In genomic region chr10:66901873-66902272, GRCm38 (mm10) we compare ENCODE assay signal across 9 mouse cellular contexts.
DNase-seq lines count a peak whose midpoint lies in the region; ATAC-seq and TF ChIP-seq lines count a peak whose summit lies in the region.
"Had no signal": no experiment of that assay in that cellular context is flagged by ENCODE, and none has a peak within 500 bp of the region (broad histone marks: within the 10 kb centered on the region; RNA-seq: fewer than 3 reads in every experiment).

No protein-coding gene starts in this region.

- H3K9me3 ChIP-seq in lung, embryonic 16.5 days (ENCODE audit: control insufficient read depth, low read length), result no peaks in the 10 kb centered on the region
- H3K9me3 ChIP-seq in liver, embryonic 12.5 days (replicated peaks), result no peaks in the 10 kb centered on the region
- no peaks in the 10 kb centered on the region for H3K9me3 ChIP-seq in stomach, embryonic 16.5 days (replicated peaks; ENCODE audit: control insufficient read depth, low read length)

- H3K4me1 ChIP-seq in cerebellum, adult 2 months (ENCODE audit: control insufficient read depth, insufficient read depth, low read length), result peaks cover 8% of the 10 kb centered on the region; the same call in 1 of the 2 replicates
- H3K4me1 ChIP-seq in lung, embryonic 16.5 days (replicated peaks; ENCODE audit: control insufficient read depth, insufficient read depth, low read length), result peaks cover 7% of the 10 kb centered on the region; the same call in 1 of the 2 replicates
- H3K4me1 ChIP-seq in liver, embryonic 12.5 days, result peaks cover 28% of the 10 kb centered on the region
- H3K4me1 ChIP-seq in stomach, embryonic 16.5 days (ENCODE audit: control insufficient read depth, insufficient read depth, low read length), result peaks cover 10% of the 10 kb centered on the region

- 5% methylated on average over 9 of the region's 9 CpGs for WGBS in cerebellum, adult 2 months
- WGBS in lung, embryonic 16.5 days, result 7% methylated on average over 9 of the region's 9 CpGs
- WGBS in liver, embryonic 12.5 days (ENCODE audit: insufficient replicate concordance), result 8% methylated on average over 9 of the region's 9 CpGs
- 7% methylated on average over 9 of the region's 9 CpGs for WGBS in stomach, embryonic 16.5 days

- no peak for TF ChIP-seq POLR2A in cerebellum, adult 2 months (IDR thresholded peaks at IDR 0.05; ENCODE audit: borderline replicate concordance, insufficient read depth, low read length)

- H3K9ac ChIP-seq in lung, embryonic 16.5 days (ENCODE audit: low read length), result peak overlapping the region; percentile 43
- H3K9ac ChIP-seq in liver, embryonic 12.5 days, result no peak overlapping the region; the same call in 1 of the 2 replicates
- H3K9ac ChIP-seq in stomach, embryonic 16.5 days (ENCODE audit: low read length), result 0 out of 2 replicates have a peak overlapping the region, but pooled peaks have one; percentile 54

- H3K4me2 ChIP-seq in lung, embryonic 16.5 days (ENCODE audit: low read depth, low read length), result peak overlapping the region; percentile 51
- H3K4me2 ChIP-seq in liver, embryonic 12.5 days, result peak overlapping the region; percentile 42
- peak overlapping the region; percentile 53 for H3K4me2 ChIP-seq in stomach, embryonic 16.5 days (ENCODE audit: low read depth, low read length)

- ATAC-seq in cerebellum, adult (ENCODE audit: insufficient number of reproducible peaks, low FRiP score, low TSS enrichment), result no peak
- ATAC-seq in lung, embryonic 16.5 days (ENCODE audit: low read depth), result no peak
- ATAC-seq in liver, embryonic 12.5 days, result no peak
- ATAC-seq in stomach, embryonic 16.5 days (ENCODE audit: insufficient read depth, low FRiP score), result no peak

- H3K4me3 ChIP-seq in cerebellum, adult 2 months (replicated peaks; ENCODE audit: insufficient read depth, low read depth, low read length), result peak overlapping the region; percentile 31
- peak overlapping the region; percentile 22 for H3K4me3 ChIP-seq in lung, embryonic 16.5 days (ENCODE audit: low read length)
- H3K4me3 ChIP-seq in liver, embryonic 12.5 days, result no peak overlapping the region
- H3K4me3 ChIP-seq in stomach, embryonic 16.5 days (replicated peaks; ENCODE audit: low read length), result peak overlapping the region; percentile 18
- H3K4me3 ChIP-seq: erythroblast, embryonic 14.5 days had no signal

- no peak overlapping the region for H3K27ac ChIP-seq in cerebellum, adult 2 months (ENCODE audit: insufficient read depth, low read length)
- no peak overlapping the region for H3K27ac ChIP-seq in lung, embryonic 16.5 days (ENCODE audit: low read length)
- H3K27ac ChIP-seq in liver, embryonic 12.5 days, result no peak overlapping the region
- H3K27ac ChIP-seq in stomach, embryonic 16.5 days (ENCODE audit: low read length), result no peak overlapping the region

- TF ChIP-seq CTCF in cerebellum, adult 2 months (IDR thresholded peaks at IDR 0.05; ENCODE audit: borderline replicate concordance, insufficient read depth, low read depth, low read length), result no peak

- DNase-seq in cerebellum, adult 2 months, result no peak
- no peak for DNase-seq in lung, postnatal 4 days
- DNase-seq in adrenal gland, postnatal 10 days, result no peak
- DNase-seq in right cerebral cortex, postnatal 4 days, result no peak

- H3K36me3 ChIP-seq in lung, embryonic 16.5 days (ENCODE audit: control insufficient read depth, insufficient read depth, low read length), result no peaks in the 10 kb centered on the region
- H3K36me3 ChIP-seq in liver, embryonic 12.5 days, result no peaks in the 10 kb centered on the region
- no peaks in the 10 kb centered on the region for H3K36me3 ChIP-seq in stomach, embryonic 16.5 days (ENCODE audit: control insufficient read depth, insufficient read depth, low read length)

- no peaks in the 10 kb centered on the region for H3K27me3 ChIP-seq in cerebellum, adult 2 months (ENCODE audit: control insufficient read depth, insufficient read depth, low read length)
- H3K27me3 ChIP-seq in lung, embryonic 16.5 days (ENCODE audit: control insufficient read depth, insufficient read depth, low read depth, low read length), result no peaks in the 10 kb centered on the region
- 0 out of 2 replicates have a peak, but pooled peaks cover 3% of the 10 kb centered on the region for H3K27me3 ChIP-seq in liver, embryonic 12.5 days (replicated peaks)
- no peaks in the 10 kb centered on the region for H3K27me3 ChIP-seq in stomach, embryonic 16.5 days (ENCODE audit: control insufficient read depth, insufficient read depth, low read length)
